Mouse (Mus musculus) erythroblast, adult 5-6 weeks (primary cell): ENCODE data around the gene Tbl1xr1. TPM values are rescaled to one million over a fixed set of nuclear protein-coding genes. Genes with fewer than 3 reads are reported as not detected.

Experiments used
- ATAC-seq: replicated peaks from 2 replicates; pipeline ENCODE4 v1.8.0; 2016; ENCODE audit warnings: moderate number of reproducible peaks, mild to moderate bottlenecking, moderate TSS enrichment, inconsistent platforms; ENCODE audit not compliant: poor library complexity, low FRiP score, severe bottlenecking
- total RNA-seq, 2 experiments: library from RNA; stranded (forward) in 1 of 2; stranded (reverse) in 1 of 2; fragments of 150-400 nt in 1 of 2; fragments of 200-764, 138-1000 nt in 1 of 2; gene quantifications; 2 replicates each; pipeline versions ENCODE4 v1.2.3 to v1.2.4; 2015 to 2017; ENCODE audit warnings: low replicate concordance in 2 of 2

Gene Tbl1xr1
- total RNA-seq, 2 experiments from 2014 or later = 19.8 to 22.3 TPM

GRCm38 (mm10) chr3:22138580-22139099 is 62.2 kb downstream of the Tbl1xr1 start:
- no peak for ATAC-seq

GRCm38 (mm10) chr3:22140111-22140658 is 63.7 kb downstream of the Tbl1xr1 start:
- no peak for ATAC-seq

- no peak for ATAC-seq
These were observed 65.7 kb downstream of the Tbl1xr1 start for GRCm38 (mm10) chr3:22141984-22142719.

- ATAC-seq = peak; percentile 81
These were observed 66.6 kb downstream of the Tbl1xr1 start for GRCm38 (mm10) chr3:22142846-22143641.

GRCm38 (mm10) chr3:22144255-22144654 is 67.8 kb downstream of the Tbl1xr1 start:
- no peak for ATAC-seq

- no peak for ATAC-seq
These were observed 71.0 kb downstream of the Tbl1xr1 start for GRCm38 (mm10) chr3:22147433-22147927.

GRCm38 (mm10) chr3:22148306-22148932 is 72.0 kb downstream of the Tbl1xr1 start:
- no peak for ATAC-seq

- no peak for ATAC-seq
These were observed 74.5 kb downstream of the Tbl1xr1 start for GRCm38 (mm10) chr3:22150872-22151530.

- ATAC-seq = no peak
These were observed 76.3 kb downstream of the Tbl1xr1 start for GRCm38 (mm10) chr3:22152773-22153172.

- no peak for ATAC-seq
These were observed 78.1 kb downstream of the Tbl1xr1 start for GRCm38 (mm10) chr3:22154522-22154921.

- no peak for ATAC-seq
These were observed 79.9 kb downstream of the Tbl1xr1 start for GRCm38 (mm10) chr3:22156397-22156796.

GRCm38 (mm10) chr3:22162948-22163347 is 86.5 kb downstream of the Tbl1xr1 start:
- ATAC-seq = no peak

- ATAC-seq = no peak
These were observed 91.4 kb downstream of the Tbl1xr1 start for GRCm38 (mm10) chr3:22167856-22168255.

GRCm38 (mm10) chr3:22168432-22168831 is 92.0 kb downstream of the Tbl1xr1 start:
- ATAC-seq = no peak

GRCm38 (mm10) chr3:22171526-22171925 is 95.1 kb downstream of the Tbl1xr1 start:
- no peak for ATAC-seq

GRCm38 (mm10) chr3:22172410-22172809 is 96.0 kb downstream of the Tbl1xr1 start:
- no peak for ATAC-seq

GRCm38 (mm10) chr3:22173171-22173570 is 96.7 kb downstream of the Tbl1xr1 start:
- no peak for ATAC-seq

- no peak for ATAC-seq
These were observed 97.8 kb downstream of the Tbl1xr1 start for GRCm38 (mm10) chr3:22174232-22174631.

- no peak for ATAC-seq
These were observed 103.6 kb downstream of the Tbl1xr1 start for GRCm38 (mm10) chr3:22180076-22180475.
